Mouse (Mus musculus): Measurements from ENCODE around the gene Jak3. TPM values are rescaled to one million over a fixed set of nuclear protein-coding genes. Genes with fewer than 3 reads are reported as not detected.

Gene Jak3
- polyA plus RNA-seq, 1 experiment = 1.5 TPM

DNA sequence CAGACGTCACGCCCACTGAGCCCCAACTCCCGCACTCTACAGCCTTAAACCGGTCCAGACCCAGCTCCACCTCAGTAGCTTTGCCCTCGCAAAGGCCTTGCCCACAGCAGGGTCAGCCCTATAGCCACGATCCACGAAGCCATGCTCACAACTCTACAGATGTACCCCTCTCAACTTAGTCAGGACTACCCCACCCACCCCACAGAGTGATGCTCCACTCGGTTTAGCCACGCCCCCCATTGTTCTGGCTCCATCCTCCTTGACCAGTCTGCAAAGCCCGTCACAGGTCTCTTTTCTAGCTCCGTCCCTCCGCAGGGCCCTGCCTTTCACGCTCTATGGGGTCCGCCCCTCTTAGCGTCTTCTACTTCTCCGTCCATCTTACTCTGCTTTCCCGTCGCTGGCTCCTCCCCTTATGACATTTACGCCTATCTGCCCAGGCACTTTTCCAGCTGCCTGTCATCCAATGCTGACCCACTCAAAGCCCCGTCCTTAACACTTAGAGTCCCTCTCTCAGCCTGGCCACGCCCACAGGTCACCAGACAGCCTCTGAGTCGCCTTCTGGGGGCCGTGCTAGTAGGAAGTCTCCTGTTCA is 10.1 kb downstream of the Jak3 start:
- H3K79me2 ChIP-seq (ENCODE audit: control insufficient read depth, insufficient read depth) = no peaks in the 10 kb centered on the region
- no peak overlapping the region for H3K4me2 ChIP-seq (ENCODE audit: low read depth)
- no peak overlapping the region for H3ac ChIP-seq (ENCODE audit: control insufficient read depth, insufficient read length)
- H3K27me3 ChIP-seq (ENCODE audit: control insufficient read depth, insufficient read depth, insufficient read length) = peaks cover 60% of the 10 kb centered on the region
- no peaks in the 10 kb centered on the region for H3K36me3 ChIP-seq (ENCODE audit: control insufficient read depth, insufficient read depth)
- no peak overlapping the region for H3K4me3 ChIP-seq
- TF ChIP-seq POLR2AphosphoS2 (IDR thresholded peaks at IDR 0.05; ENCODE audit: insufficient read length, low read depth) = no peak
- TF ChIP-seq REST (IDR thresholded peaks at IDR 0.05; ENCODE audit: insufficient read depth, insufficient read length) = no peak
- no peak for TF ChIP-seq MYOD1 (IDR thresholded peaks at IDR 0.05; ENCODE audit: control insufficient read depth in 1 of 3, insufficient read length in 2 of 3, low read depth in 2 of 3)
- TF ChIP-seq MAX (IDR thresholded peaks at IDR 0.05; ENCODE audit: low read depth) = no peak
- no peak for TF ChIP-seq POLR2A (IDR thresholded peaks at IDR 0.05; ENCODE audit: insufficient read length, low read depth)
- TF ChIP-seq CEBPB (IDR thresholded peaks at IDR 0.05; ENCODE audit: insufficient read depth, poor library complexity, severe bottlenecking) = no peak
- no peak for TF ChIP-seq MYOG (IDR thresholded peaks at IDR 0.05; ENCODE audit: control insufficient read depth in 1 of 3, insufficient read depth in 1 of 3, insufficient read length in 2 of 3, low read depth in 2 of 3)
- no peak for TF ChIP-seq USF1 (IDR thresholded peaks at IDR 0.05; ENCODE audit: low read depth)
- no peak for TF ChIP-seq E2F4 (IDR thresholded peaks at IDR 0.05; ENCODE audit: insufficient read depth)
- TF ChIP-seq TCF12 (IDR thresholded peaks at IDR 0.05; ENCODE audit: insufficient read depth, poor library complexity, severe bottlenecking) = no peak
- no peak for TF ChIP-seq TCF3 (IDR thresholded peaks at IDR 0.05; ENCODE audit: insufficient read length, low read depth)
- TF ChIP-seq SRF (IDR thresholded peaks at IDR 0.05; ENCODE audit: control insufficient read depth, insufficient read length, low read depth) = no peak

DNA sequence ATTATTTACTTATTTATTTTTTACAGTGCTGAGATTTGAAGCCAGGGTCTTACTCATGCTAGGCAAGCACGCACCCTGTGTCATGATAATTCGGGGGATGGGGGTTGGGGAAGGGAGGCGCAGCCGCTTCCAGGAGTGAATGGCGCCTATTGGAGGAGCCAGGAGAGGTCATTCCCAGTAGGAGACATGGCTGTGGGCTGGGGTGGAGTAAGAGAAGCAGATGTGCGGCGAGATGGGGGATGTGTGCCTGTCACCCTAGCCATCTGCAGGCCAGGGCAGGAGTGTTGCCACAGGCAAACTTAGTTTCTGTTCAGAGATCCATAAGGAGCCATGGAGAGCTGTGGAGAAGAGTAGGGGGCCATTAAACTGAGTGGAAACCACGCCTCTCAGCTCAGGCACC is 11.5 kb downstream of the Jak3 start:
- TF ChIP-seq USF1 (IDR thresholded peaks at IDR 0.05; ENCODE audit: low read depth) = no peak
- TF ChIP-seq TCF3 (IDR thresholded peaks at IDR 0.05; ENCODE audit: insufficient read length, low read depth) = no peak
- no peak for TF ChIP-seq E2F4 (IDR thresholded peaks at IDR 0.05; ENCODE audit: insufficient read depth)
- no peak for TF ChIP-seq MYOD1 (IDR thresholded peaks at IDR 0.05; ENCODE audit: control insufficient read depth in 1 of 3, insufficient read length in 2 of 3, low read depth in 2 of 3)
- TF ChIP-seq POLR2AphosphoS2 (IDR thresholded peaks at IDR 0.05; ENCODE audit: insufficient read length, low read depth) = no peak
- no peak overlapping the region for H3K4me3 ChIP-seq
- H3K27me3 ChIP-seq (ENCODE audit: control insufficient read depth, insufficient read depth, insufficient read length) = peaks cover 65% of the 10 kb centered on the region
- H3ac ChIP-seq (ENCODE audit: control insufficient read depth, insufficient read length) = no peak overlapping the region
- no peaks in the 10 kb centered on the region for H3K36me3 ChIP-seq (ENCODE audit: control insufficient read depth, insufficient read depth)
- H3K79me2 ChIP-seq (ENCODE audit: control insufficient read depth, insufficient read depth) = no peaks in the 10 kb centered on the region
- peak overlapping the region; percentile 38 for H3K4me2 ChIP-seq (ENCODE audit: low read depth)

DNA sequence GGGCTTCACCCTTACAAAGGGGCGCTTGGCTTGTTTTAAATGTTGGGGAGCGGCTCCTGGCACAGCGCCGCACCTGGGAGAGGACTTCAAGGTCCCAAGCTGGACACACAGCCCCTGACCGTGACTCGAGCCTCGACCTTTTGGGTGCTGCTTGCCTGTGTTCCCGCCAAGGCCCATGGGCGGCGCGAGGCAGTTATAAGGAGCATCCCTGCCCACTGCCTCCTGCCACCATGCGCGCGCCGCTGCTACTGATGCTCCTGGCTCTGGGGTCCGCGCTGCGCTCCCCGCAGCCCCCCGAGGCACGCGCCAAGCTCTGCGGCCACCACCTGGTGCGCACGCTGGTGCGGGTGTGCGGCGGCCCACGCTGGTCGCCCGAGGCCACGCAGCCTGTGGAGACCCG is 12.9 kb downstream of the Jak3 start, which contains the start of gene Insl3:
Insl3 (plus strand) TSS at position 187 of the 400 bp plus-strand sequence.
- H3ac ChIP-seq (ENCODE audit: control insufficient read depth, insufficient read length) = no peak within 1 kb of the TSS
- H3K4me2 ChIP-seq (ENCODE audit: low read depth) = no peak within 1 kb of the TSS
- no peak within 1 kb of the TSS for H3K4me3 ChIP-seq
- H3K27me3 ChIP-seq (ENCODE audit: control insufficient read depth, insufficient read depth, insufficient read length) = peaks cover 75% of the 10 kb centered on the region
- H3K36me3 ChIP-seq (ENCODE audit: control insufficient read depth, insufficient read depth) = no peaks in the 10 kb centered on the region
- no peak for TF ChIP-seq SRF (IDR thresholded peaks at IDR 0.05; ENCODE audit: control insufficient read depth, insufficient read length, low read depth)
- no peak for TF ChIP-seq TCF3 (IDR thresholded peaks at IDR 0.05; ENCODE audit: insufficient read length, low read depth)
- no peak for TF ChIP-seq CEBPB (IDR thresholded peaks at IDR 0.05; ENCODE audit: insufficient read depth, poor library complexity, severe bottlenecking)
- TF ChIP-seq E2F4 (IDR thresholded peaks at IDR 0.05; ENCODE audit: insufficient read depth) = no peak
- TF ChIP-seq TCF12 (IDR thresholded peaks at IDR 0.05; ENCODE audit: insufficient read depth, poor library complexity, severe bottlenecking) = no peak
- no peak for TF ChIP-seq REST (IDR thresholded peaks at IDR 0.05; ENCODE audit: insufficient read depth, insufficient read length)
- no peak for TF ChIP-seq MYOD1 (IDR thresholded peaks at IDR 0.05; ENCODE audit: control insufficient read depth in 1 of 3, insufficient read length in 2 of 3, low read depth in 2 of 3)
- TF ChIP-seq MAX (IDR thresholded peaks at IDR 0.05; ENCODE audit: low read depth) = no peak
- no peaks in the 10 kb centered on the region for H3K79me2 ChIP-seq (ENCODE audit: control insufficient read depth, insufficient read depth)

DNA sequence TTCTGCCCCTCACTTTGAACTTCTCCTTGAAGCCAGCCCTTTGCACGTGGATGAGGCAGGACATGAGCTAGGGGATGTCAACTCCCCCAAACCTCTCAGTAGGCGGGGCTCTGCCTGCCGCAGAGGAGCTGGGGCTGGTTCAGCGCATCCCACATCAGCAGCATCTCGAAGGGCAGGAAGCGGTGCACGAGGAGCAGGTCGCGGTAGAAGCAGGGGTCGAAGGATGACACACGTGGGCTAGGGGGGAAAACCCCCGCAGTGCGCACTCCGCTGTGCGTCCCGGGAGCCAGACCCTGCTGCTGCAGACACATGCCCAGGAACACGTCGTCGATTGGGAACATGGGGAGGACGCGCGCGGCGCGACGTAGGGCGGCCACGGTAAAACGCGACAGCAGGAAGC is 16.4 kb downstream of the Jak3 start:
- Histone ChIP-seq H3ac (ENCODE audit: control insufficient read depth, insufficient read length) (no peak overlapping the region), H3K36me3 (ENCODE audit: control insufficient read depth, insufficient read depth) (no peaks in the 10 kb centered on the region), H3K4me2 (ENCODE audit: low read depth) (no peak overlapping the region), H3K4me3 (no peak overlapping the region), H3K27me3 (ENCODE audit: control insufficient read depth, insufficient read depth, insufficient read length) (peaks cover 60% of the 10 kb centered on the region), H3K79me2 (ENCODE audit: control insufficient read depth, insufficient read depth) (no peaks in the 10 kb centered on the region)
- TF ChIP-seq POLR2AphosphoS2 (IDR thresholded peaks at IDR 0.05; ENCODE audit: insufficient read length, low read depth) (no peak), MYOG (IDR thresholded peaks at IDR 0.05; ENCODE audit: control insufficient read depth in 1 of 3, insufficient read depth in 1 of 3, insufficient read length in 2 of 3, low read depth in 2 of 3) (no peak), TCF3 (IDR thresholded peaks at IDR 0.05; ENCODE audit: insufficient read length, low read depth) (no peak), REST (IDR thresholded peaks at IDR 0.05; ENCODE audit: insufficient read depth, insufficient read length) (no peak), MYOD1 (IDR thresholded peaks at IDR 0.05; ENCODE audit: control insufficient read depth in 1 of 3, insufficient read length in 2 of 3, low read depth in 2 of 3) (no peak), MAX (IDR thresholded peaks at IDR 0.05; ENCODE audit: low read depth) (no peak), E2F4 (IDR thresholded peaks at IDR 0.05; ENCODE audit: insufficient read depth) (no peak), USF1 (IDR thresholded peaks at IDR 0.05; ENCODE audit: low read depth) (no peak), TCF12 (IDR thresholded peaks at IDR 0.05; ENCODE audit: insufficient read depth, poor library complexity, severe bottlenecking) (no peak), CEBPB (IDR thresholded peaks at IDR 0.05; ENCODE audit: insufficient read depth, poor library complexity, severe bottlenecking) (no peak), SRF (IDR thresholded peaks at IDR 0.05; ENCODE audit: control insufficient read depth, insufficient read length, low read depth) (no peak), POLR2A (IDR thresholded peaks at IDR 0.05; ENCODE audit: insufficient read length, low read depth) (no peak)

All from myocyte (in vitro differentiated cells).